Mouse (Mus musculus) intestine, embryonic 14.5 days (tissue): Measurements from ENCODE around the gene Rfx1. TPM values are rescaled to one million over a fixed set of nuclear protein-coding genes. Genes with fewer than 3 reads are reported as not detected.

ENCODE experiments used
- ATAC-seq: fragments of 200-750 bp; cut with Nextera tagmentation; replicated peaks from 2 replicates; pipeline ENCODE4 v1.8.0; 2017; ENCODE audit warnings: low read depth, moderate number of reproducible peaks, moderate TSS enrichment, moderate library complexity; ENCODE audit not compliant: low FRiP score, low TSS enrichment
- DNase-seq: peaks from one replicate; pipeline ENCODE4 v3.0.0-alpha.2; 2018; ENCODE audit warnings: low spot score
- H3K27ac ChIP-seq: fragments of 300-500 bp; sonication (generic); 2 replicates; pipeline ENCODE4 v1.5.1; 2014; ENCODE audit warnings: low read depth, mild to moderate bottlenecking, control low read depth
- H3K27me3 ChIP-seq: fragments of 300-500 bp; sonication (generic); replicated peaks from 2 replicates; pipeline ENCODE4 v1.6.1; 2014; ENCODE audit warnings: low read length, control low read depth; ENCODE audit not compliant: control insufficient read depth, insufficient read depth
- H3K36me3 ChIP-seq: fragments of 300-500 bp; sonication (generic); 2 replicates; pipeline ENCODE4 v1.6.1; 2014; ENCODE audit warnings: low read length, control low read depth; ENCODE audit not compliant: control insufficient read depth, insufficient read depth
- H3K4me1 ChIP-seq: fragments of 300-500 bp; sonication (generic); replicated peaks from 2 replicates; pipeline ENCODE4 v1.6.1; 2014; ENCODE audit warnings: low read length, control low read depth, mixed read lengths; ENCODE audit not compliant: control insufficient read depth, insufficient read depth
- H3K4me2 ChIP-seq: fragments of 300-500 bp; sonication (generic); 2 replicates; pipeline ENCODE4 v1.6.1; 2014; ENCODE audit warnings: low read length
- H3K4me3 ChIP-seq: fragments of 300-500 bp; sonication (generic); 2 replicates; pipeline ENCODE4 v1.5.1; 2014; ENCODE audit warnings: low read depth, low read length, control low read depth, mixed read lengths
- H3K9ac ChIP-seq: fragments of 300-500 bp; sonication (generic); 2 replicates; pipeline ENCODE4 v1.6.1; 2014; ENCODE audit warnings: mild to moderate bottlenecking, low read length
- H3K9me3 ChIP-seq: fragments of 300-500 bp; sonication (generic); 2 replicates; pipeline ENCODE4 v1.6.1; 2016; ENCODE audit warnings: low read length, control low read depth; ENCODE audit not compliant: control insufficient read depth
- WGBS: fragments of 180-500 bp; shearing (Covaris S2); extraction: QIAGEN DNeasy Blood & Tissue Kit; methylation state at CpG from one replicate; pipeline ENCODE4 v1.1.7; 2014; 5-methylcytosine and 5-hydroxymethylcytosine counted together
- polyA plus RNA-seq: library from polyadenylated mRNA; unstranded; fragments of >200 nt; fragmentation: Nextera tagmentation; extraction: Ambion mirVana; gene quantifications from 2 replicates; pipeline ENCODE4 v1.2.1, GENCODE M21; 2014

Rfx1 gene
- polyA plus RNA-seq, 1 experiment from 2014 or later: 11.6 TPM

- H3K36me3 ChIP-seq: no peaks in the 10 kb centered on the region
- DNase-seq (no peak), ATAC-seq (no peak)
- no peaks in the 10 kb centered on the region; the same call in 1 of the 2 replicates for H3K4me1 ChIP-seq
- peak within 1 kb of the TSS; percentile 11; the same call in 1 of the 2 replicates for H3K4me2 ChIP-seq
- WGBS: 6% methylated on average over 9 of the region's 9 CpGs
- no peak within 1 kb of the TSS for H3K9ac ChIP-seq
- H3K27ac ChIP-seq: no peak within 1 kb of the TSS
- H3K4me3 ChIP-seq: no peak within 1 kb of the TSS
- no peaks in the 10 kb centered on the region for H3K9me3 ChIP-seq
- H3K27me3 ChIP-seq: peaks cover 49% of the 10 kb centered on the region
Observed at GRCm38 (mm10) chr8:84044900-84045299, 21.7 kb upstream of the Rfx1 start, which contains the start of gene Rln3. Gene Rln3 (minus strand): TSS chr8:84045000.

- ATAC-seq: no peak
- H3K4me1 ChIP-seq: no peaks in the 10 kb centered on the region; the same call in 1 of the 2 replicates
- DNase-seq: no peak
- 90% methylated on average over 3 of the region's 3 CpGs for WGBS
- no peak overlapping the region for H3K27ac ChIP-seq
- no peaks in the 10 kb centered on the region for H3K36me3 ChIP-seq
- H3K9ac ChIP-seq: no peak overlapping the region
- H3K4me2 ChIP-seq: no peak overlapping the region
- H3K27me3 ChIP-seq: peaks cover 40% of the 10 kb centered on the region
- H3K4me3 ChIP-seq: no peak overlapping the region
- no peaks in the 10 kb centered on the region for H3K9me3 ChIP-seq
Observed at GRCm38 (mm10) chr8:84046505-84046904, 20.1 kb upstream of the Rfx1 start.

- H3K4me3 ChIP-seq: no peak overlapping the region
- no peak overlapping the region for H3K4me2 ChIP-seq
- H3K9me3 ChIP-seq: no peaks in the 10 kb centered on the region
- DNase-seq (no peak), ATAC-seq (no peak)
- 60% methylated on average over 5 of the region's 5 CpGs for WGBS
- H3K27me3 ChIP-seq: peaks cover 23% of the 10 kb centered on the region
- H3K27ac ChIP-seq: no peak overlapping the region
- no peaks in the 10 kb centered on the region for H3K4me1 ChIP-seq
- no peak overlapping the region for H3K9ac ChIP-seq
- H3K36me3 ChIP-seq: no peaks in the 10 kb centered on the region
Observed at GRCm38 (mm10) chr8:84048171-84048570, 18.5 kb upstream of the Rfx1 start.

GRCm38 (mm10) chr8:84052746-84053145 is 13.9 kb upstream of the Rfx1 start:
- no peak overlapping the region for H3K9ac ChIP-seq
- H3K27ac ChIP-seq: no peak overlapping the region
- no peaks in the 10 kb centered on the region for H3K27me3 ChIP-seq
- no peaks in the 10 kb centered on the region for H3K4me1 ChIP-seq
- no peak; the same call in 1 of the 2 replicates for ATAC-seq
- DNase-seq: no peak
- H3K4me3 ChIP-seq: no peak overlapping the region
- no peaks in the 10 kb centered on the region for H3K9me3 ChIP-seq
- no peaks in the 10 kb centered on the region for H3K36me3 ChIP-seq
- no peak overlapping the region for H3K4me2 ChIP-seq
- 66% methylated on average over 3 of the region's 3 CpGs for WGBS

- WGBS: 95% methylated on average over 5 of the region's 5 CpGs
- Histone ChIP-seq H3K9ac (no peak overlapping the region), H3K4me1 (no peaks in the 10 kb centered on the region), H3K36me3 (no peaks in the 10 kb centered on the region), H3K27ac (no peak overlapping the region), H3K9me3 (no peaks in the 10 kb centered on the region), H3K4me3 (no peak overlapping the region), H3K4me2 (no peak overlapping the region), H3K27me3 (no peaks in the 10 kb centered on the region)
- DNase-seq (no peak), ATAC-seq (no peak)
Observed at GRCm38 (mm10) chr8:84053229-84053628, 13.4 kb upstream of the Rfx1 start.

GRCm38 (mm10) chr8:84057827-84058226 is 8.8 kb upstream of the Rfx1 start:
- 83% methylated on average over 1 of the region's 1 CpGs for WGBS
- H3K4me3 ChIP-seq: no peak overlapping the region
- H3K36me3 ChIP-seq: no peaks in the 10 kb centered on the region
- ATAC-seq: no peak
- H3K27me3 ChIP-seq: no peaks in the 10 kb centered on the region
- H3K9ac ChIP-seq: no peak overlapping the region
- no peak for DNase-seq
- H3K4me1 ChIP-seq: no peaks in the 10 kb centered on the region
- no peak overlapping the region for H3K4me2 ChIP-seq
- no peak overlapping the region for H3K27ac ChIP-seq
- H3K9me3 ChIP-seq: no peaks in the 10 kb centered on the region

GRCm38 (mm10) chr8:84059226-84059625 is 7.4 kb upstream of the Rfx1 start:
- no peaks in the 10 kb centered on the region for H3K4me1 ChIP-seq
- ATAC-seq (no peak), DNase-seq (no peak)
- H3K4me3 ChIP-seq: no peak overlapping the region
- no peak overlapping the region for H3K27ac ChIP-seq
- H3K36me3 ChIP-seq: no peaks in the 10 kb centered on the region
- H3K4me2 ChIP-seq: no peak overlapping the region
- H3K27me3 ChIP-seq: no peaks in the 10 kb centered on the region
- no peaks in the 10 kb centered on the region for H3K9me3 ChIP-seq
- WGBS: 92% methylated on average over 2 of the region's 2 CpGs
- no peak overlapping the region for H3K9ac ChIP-seq

GRCm38 (mm10) chr8:84060245-84060644 is 6.4 kb upstream of the Rfx1 start:
- H3K36me3 ChIP-seq: no peaks in the 10 kb centered on the region
- H3K9ac ChIP-seq: no peak overlapping the region
- ATAC-seq: no peak
- 83% methylated on average over 2 of the region's 2 CpGs for WGBS
- H3K4me1 ChIP-seq: no peaks in the 10 kb centered on the region
- no peak overlapping the region for H3K4me3 ChIP-seq
- H3K27ac ChIP-seq: no peak overlapping the region
- no peaks in the 10 kb centered on the region for H3K9me3 ChIP-seq
- H3K27me3 ChIP-seq: no peaks in the 10 kb centered on the region
- DNase-seq: no peak
- H3K4me2 ChIP-seq: no peak overlapping the region

- ATAC-seq (no peak), DNase-seq (no peak)
- H3K4me3 ChIP-seq: no peak overlapping the region
- H3K9me3 ChIP-seq: no peaks in the 10 kb centered on the region
- H3K27ac ChIP-seq: no peak overlapping the region
- 69% methylated on average over 8 of the region's 8 CpGs for WGBS
- H3K27me3 ChIP-seq: no peaks in the 10 kb centered on the region
- H3K4me1 ChIP-seq: peaks cover 18% of the 10 kb centered on the region
- no peaks in the 10 kb centered on the region for H3K36me3 ChIP-seq
- no peak overlapping the region for H3K4me2 ChIP-seq
- no peak overlapping the region for H3K9ac ChIP-seq
Observed at GRCm38 (mm10) chr8:84063861-84064610, 2.6 kb upstream of the Rfx1 start.
